Mouse (Mus musculus): ENCODE data around the gene Pcdh9.

Gene Pcdh9

DNA sequence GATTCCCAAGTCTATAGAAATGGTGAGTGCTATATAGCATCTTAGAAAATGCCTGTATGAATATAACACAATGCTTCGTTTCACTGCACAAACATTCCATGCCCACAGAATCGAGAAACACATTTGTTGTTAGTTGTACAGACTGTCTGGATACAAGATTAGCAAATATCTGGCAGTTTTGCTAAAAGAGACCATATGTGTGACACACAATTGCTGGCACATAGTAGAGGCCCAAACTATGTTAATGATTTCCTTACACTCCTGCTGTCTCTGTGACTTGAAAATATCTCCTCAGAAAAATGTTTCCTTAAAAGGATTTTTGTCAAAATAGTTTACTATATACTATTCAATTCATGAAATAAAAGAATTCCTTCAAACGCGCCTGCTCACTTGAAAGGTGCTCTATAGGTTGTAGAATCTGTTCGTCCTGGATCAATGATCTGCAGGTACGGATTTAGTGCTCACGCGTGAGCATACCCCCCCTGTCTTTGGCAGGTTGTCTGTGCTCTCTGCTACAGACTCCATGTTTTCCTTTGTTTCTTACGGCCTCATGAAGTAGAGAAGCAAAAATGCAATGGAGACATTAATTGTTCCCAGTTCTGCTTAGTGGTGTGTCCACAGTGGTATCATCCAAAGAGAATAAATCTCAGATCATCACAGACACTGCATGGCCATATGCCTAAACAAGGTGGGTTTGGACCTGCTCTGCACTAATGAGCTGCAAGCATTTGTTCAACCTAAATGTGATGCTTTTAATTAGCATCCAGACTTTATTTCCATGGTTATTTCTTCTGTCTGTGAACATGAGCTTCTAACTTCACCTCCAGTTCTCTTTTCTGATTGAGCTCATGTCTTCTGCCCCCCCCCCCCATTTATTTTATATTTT lies 707.6 kb downstream of the Pcdh9 start:
- DNase-seq (ENCODE audit: low spot score in 2 of 2) = no peak

DNA sequence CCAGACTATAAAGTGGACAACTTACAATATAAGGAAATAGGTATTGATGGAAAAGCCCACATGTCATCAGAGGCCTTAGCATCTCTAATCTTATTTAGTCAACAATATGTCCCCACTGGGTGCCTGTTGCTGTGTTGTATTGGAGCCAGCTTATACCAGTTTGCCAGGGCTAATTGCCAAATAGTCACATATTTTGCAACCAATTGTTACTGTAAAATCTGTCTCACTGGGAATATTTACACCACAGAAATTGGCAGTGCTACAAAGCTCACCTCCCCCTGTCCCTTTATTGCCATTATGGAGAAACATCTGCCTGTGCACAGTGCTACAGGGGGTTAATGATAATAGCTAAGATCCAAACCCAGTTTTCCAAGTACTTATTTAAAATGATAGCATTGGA lies 721.3 kb downstream of the Pcdh9 start:
- DNase-seq (ENCODE audit: low spot score in 2 of 2) = no peak

DNA sequence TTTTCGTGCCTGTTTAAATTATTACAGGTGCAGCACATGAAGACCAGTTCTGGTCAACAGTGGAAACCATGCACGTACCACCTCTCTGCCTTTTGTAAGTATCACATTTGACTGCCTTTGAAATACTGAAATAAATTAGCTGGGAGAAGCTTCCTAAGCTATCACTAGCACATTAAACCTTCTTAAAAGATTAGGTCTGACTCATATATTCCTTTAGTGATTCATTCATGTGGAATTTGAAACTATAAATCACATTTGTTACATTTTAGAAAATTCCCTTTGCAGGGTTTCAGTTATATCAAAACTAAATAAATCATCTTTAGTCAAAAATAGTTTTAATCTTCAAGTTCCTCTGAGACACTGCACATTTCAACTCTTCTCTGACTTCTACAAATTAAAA lies 722.1 kb downstream of the Pcdh9 start:
- no peak for DNase-seq (ENCODE audit: low spot score in 2 of 2)

DNA sequence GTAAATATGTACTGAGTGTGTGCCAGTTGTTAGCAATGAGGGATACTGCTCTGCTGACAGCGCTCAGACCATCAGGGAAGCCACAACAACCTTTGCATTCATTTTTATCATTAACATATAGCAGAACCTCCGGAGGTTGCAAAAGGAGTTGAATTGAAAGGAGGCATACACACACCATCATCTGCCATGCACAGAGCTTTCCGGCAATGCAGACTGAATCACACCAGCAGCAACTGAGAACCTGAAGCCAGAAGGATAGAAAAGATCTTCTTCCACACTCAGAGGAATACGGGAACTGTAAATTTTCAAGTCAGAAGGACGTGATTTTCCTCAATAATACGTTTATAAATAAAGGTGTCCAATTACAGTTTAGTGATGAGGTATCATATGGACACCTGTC lies 747.1 kb downstream of the Pcdh9 start:
- DNase-seq (ENCODE audit: low spot score in 2 of 2) = no peak

DNA sequence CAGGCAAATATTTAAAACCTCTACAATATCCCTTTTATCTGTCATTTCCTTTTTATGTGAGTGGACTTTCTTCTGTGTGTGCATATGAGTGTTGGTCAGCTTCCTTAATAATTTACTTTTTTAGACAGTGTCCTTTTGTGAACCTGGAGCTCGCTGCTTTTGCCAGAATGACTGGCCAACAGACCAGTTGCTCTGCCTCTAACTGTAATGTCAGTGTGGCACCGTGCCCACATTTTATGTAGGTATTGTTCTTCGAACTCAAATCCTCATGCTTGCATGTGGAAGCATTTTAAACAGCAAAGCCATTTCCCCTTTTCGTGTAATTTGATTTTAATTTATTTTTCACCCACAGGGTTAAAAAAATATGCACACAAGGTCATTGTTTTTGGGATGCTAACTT lies 748.4 kb downstream of the Pcdh9 start:
- DNase-seq (ENCODE audit: low spot score in 2 of 2) = no peak

DNA sequence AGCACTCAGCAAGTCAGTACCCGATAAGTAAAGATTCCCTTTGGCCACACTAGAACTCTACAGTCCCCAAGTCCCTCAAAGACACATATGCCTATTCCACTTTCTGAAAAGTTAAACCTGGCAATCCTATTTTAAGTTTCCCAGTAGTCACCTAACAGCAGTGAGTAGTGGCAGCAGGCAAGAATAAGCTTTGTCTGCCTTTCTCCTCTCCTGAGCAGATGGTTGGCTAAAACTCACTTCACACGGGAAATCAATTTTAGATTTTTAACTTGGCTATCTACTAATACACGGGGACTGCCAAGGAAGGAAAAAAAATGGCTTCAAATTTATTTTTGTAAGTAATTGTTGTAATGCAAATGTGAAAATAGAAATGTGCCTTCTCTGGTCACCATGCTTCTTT lies 763.5 kb downstream of the Pcdh9 start:
- DNase-seq (ENCODE audit: low spot score in 2 of 2) = no peak

DNA sequence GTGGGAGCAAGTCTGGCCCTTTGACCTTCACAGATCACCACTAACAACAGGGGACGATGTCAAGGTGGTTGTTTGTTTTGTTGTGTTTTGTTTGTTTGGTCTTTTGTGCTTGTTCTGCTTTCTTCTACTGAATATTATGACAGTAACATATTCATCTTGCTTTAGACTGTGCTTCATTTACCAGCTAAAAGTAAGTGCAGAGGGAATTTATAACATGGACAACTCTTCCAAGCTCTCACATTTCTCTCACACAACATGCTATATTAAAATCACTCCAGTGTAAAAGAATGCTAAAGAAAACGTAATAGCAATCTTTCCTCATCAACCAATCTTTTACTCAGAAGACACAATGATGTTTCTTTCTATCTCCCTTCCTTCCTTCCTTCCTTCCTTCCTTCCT lies 787.7 kb downstream of the Pcdh9 start:
- no peak for DNase-seq (ENCODE audit: low spot score in 2 of 2)

DNA sequence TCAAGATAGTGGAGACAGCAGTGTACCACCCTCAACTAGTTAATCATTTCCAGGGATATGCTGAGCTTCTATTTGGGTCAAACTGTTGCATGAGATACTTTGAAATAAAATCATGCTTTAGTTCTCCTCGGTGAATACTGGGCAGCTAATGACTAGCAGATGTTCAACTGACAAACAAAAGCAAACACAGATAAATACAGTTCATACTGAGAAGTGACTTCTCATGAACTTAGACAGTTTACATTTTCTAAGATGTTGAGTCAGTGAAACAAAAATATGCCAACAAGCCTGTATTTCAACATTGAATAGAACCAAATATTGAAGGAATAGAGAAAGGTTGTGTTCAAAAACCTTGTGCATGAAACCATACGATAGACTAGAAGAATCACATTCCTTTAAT lies 795.4 kb downstream of the Pcdh9 start:
- no peak for DNase-seq (ENCODE audit: low spot score in 2 of 2)

DNA sequence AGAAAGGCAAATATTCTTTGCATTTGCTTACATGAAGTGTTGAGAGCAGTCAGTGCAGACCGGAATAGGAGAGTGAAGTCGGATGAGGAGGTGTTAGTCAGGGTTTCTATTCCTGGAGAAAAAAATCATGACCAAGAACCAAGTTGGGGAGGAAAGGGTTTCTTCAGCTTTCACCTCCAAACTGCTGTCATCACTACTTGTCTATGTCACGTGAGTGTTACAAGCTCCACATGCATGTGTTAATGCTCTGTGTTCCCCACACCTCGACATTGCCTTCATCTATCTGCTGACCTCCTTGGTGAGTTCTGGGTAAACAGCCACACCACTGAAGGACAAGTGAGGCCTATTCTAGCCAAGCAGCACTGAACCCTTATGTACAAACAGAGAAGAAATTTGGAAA lies 797.7 kb downstream of the Pcdh9 start:
- no peak for DNase-seq (ENCODE audit: low spot score in 2 of 2)

DNA sequence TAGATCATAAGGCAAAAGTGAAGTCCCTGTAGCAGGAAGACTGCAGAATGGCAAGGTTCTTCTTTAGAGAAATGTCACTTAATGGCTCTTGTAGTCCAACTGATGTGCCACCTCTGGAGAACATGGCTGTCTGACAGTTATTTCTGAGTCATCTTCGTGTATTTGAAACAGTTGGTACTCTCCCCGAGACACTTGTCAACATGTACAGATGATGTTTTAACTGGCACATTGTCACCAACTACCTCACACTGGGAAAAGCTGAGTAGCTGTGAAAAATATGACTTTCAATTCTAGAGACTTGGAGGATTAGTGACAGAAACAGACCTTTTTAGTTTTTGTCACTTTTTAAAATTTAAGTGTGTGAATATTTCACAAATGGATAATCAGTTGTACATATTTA lies 804.8 kb downstream of the Pcdh9 start:
- DNase-seq (ENCODE audit: low spot score in 2 of 2) = no peak

DNA sequence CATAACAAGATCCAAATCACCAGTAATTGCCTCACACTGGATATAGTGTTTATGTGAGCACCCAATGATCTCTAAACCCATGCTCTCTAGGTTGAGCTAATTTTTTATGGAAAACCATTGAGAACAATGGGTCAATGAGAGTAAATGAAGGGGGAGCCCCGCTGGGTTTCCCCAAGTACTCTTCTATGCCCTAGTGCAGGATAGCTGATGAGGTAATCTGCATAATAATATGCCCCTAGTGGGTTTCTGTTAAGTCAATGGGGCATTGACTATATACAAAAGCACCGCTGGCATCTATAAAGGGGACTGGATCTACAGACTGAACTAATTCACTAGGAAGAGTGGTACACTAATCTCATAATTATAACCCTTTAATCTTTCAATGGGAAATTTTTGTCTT lies 807.3 kb downstream of the Pcdh9 start:
- no peak for DNase-seq (ENCODE audit: low spot score in 2 of 2)

DNA sequence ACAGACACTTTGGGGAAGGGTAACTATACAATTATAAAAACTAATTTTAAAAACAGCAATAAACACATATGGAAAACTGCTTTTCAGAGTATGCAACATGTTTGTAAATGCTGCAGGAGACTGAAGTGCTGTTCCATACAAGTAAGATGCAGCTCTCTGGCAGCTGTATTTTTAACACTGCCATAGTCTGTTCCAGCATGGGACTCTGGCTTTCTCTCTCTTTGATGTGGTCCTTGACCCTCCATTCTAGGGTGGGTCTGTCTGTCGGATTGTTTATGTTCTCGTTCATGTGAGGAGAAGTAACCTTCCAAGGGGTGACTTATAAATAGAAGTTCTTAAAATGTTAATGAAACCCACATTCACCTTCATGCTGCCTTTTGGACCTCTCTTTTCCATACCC lies 809.6 kb downstream of the Pcdh9 start:
- DNase-seq (ENCODE audit: low spot score in 2 of 2) = no peak

DNA sequence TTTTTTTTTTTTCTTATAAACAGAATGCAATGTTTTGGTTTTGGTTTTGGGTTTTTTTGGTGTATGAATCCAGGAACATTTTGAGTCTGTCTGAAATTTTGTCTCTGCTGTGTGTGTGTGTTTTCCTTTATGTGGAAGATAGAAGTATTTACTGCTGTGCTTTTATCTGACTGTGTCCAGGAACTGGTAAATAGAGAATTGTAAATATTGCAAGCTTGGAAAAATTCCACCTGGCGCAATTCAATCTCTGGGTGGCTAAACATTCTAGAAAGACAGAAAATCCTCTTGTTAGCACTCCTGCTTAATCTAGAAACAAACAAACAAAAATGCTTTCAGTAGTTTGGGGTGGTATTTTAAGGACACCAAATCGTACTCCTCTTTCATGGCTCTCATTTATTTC lies 814.7 kb downstream of the Pcdh9 start:
- no peak for DNase-seq (ENCODE audit: low spot score in 2 of 2)

DNA sequence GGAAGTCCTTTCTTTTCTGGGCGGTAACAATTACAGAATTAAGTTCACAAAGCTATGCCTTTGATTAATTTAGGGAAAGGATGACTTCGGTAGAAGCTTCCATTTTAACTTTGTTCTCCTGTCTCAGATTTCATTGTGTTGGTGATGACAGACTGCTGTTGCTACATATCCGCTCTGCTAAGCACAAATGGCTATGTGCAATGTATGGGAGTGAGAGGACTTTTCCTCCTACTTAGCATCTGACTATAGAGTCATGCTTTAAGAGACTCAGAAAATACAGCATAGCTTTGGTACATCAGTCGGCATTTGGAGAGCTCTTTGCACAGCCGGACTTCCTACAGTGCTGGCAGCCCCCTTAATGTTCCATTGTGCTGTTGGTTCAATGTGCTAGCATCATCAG lies 818.1 kb downstream of the Pcdh9 start:
- no peak for DNase-seq (ENCODE audit: low spot score in 2 of 2)

DNA sequence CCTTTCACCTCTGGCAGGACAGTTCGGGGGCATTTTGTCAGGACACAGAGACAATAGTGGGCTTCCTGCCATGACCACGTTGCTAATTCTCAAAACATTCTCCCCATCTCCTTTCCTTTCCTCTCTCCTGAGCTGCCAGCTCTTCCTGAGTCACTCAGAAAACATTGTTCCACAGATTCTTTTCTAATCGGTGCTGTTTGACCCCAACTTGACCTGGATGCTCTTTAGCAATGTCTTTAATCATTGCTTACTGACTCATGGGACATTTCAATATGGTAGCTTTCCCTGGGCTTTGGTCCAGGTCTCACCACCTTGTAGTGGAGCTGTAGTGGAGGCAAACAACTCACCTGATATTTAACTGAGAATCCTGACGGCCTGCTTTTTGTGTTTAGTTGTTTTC lies 820.3 kb downstream of the Pcdh9 start:
- no peak for DNase-seq (ENCODE audit: low spot score in 2 of 2)

DNA sequence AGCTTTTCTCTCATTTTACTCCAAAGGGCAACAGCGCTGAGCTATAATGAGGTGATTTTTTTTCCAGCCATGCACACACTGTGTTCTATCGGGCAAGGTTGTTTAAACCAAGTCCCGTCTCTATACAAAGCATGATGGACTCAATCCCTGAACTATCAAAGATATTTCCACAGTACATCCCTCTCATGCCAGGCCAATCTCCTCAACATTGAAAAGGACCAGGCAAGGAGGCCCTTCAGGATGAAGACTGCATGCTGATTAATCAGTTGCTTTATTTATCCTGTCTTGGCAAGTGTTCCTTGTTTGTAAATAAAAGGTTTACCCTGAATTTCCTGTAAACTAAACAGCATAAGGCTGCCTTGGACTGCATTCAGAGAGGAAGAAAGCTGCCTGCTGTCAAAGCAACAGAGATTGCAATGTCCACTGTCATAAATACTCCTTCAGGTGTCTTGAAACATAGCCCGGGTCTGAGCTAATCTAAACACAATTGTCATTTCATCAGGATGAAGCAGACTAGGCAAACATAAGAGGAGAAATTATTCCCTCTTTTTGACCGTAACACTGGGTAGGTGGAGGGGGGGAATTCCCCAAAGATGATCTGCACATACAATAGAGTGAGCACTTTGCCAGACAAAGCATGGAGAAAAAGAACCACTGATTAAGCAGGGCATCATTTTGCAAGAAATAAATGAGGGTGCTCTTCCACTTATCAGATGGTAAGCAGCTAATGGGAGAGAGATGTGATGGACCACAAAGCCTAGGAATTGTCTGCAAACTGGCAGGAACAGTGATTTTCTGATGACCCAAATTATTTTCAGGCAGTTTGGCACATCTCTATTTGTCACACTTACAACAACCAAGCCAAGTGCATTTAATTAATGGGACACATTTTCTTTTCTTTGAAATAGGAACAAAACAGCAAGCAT lies 822.8 kb downstream of the Pcdh9 start:
- no peak for DNase-seq (ENCODE audit: low spot score in 2 of 2)

DNA sequence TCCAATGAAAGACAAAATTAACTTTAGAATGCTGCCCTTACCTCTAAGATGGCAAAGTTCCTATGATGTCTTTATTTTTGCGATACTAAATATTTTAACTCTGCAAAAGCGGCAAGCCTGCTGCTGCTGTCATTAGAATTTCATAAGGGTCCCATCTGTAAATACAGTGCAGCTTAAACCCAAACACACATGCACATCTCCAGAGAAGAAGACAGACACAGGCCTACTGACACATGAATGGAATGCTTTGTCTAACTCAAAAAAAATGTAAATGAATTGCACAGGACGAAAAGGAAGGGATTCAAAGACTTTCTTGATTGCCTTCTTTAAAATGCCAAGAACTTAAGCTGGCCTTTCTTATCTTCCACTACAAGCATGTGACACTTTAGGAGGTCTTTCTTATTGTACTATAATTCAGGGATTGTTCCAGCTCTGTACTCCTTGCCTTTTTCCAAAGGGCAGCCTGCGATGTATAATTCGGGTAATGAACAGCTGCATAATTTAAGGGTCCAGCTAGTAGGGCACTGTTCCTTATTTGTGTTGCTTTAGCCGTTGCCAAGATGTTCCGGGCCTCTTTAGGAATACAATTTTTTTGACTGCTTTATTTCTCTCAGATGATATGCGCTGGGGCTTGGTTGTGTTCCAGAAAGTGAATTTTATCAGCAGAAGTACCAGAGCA lies 823.6 kb downstream of the Pcdh9 start:
- DNase-seq (ENCODE audit: low spot score in 2 of 2) = no peak

DNA sequence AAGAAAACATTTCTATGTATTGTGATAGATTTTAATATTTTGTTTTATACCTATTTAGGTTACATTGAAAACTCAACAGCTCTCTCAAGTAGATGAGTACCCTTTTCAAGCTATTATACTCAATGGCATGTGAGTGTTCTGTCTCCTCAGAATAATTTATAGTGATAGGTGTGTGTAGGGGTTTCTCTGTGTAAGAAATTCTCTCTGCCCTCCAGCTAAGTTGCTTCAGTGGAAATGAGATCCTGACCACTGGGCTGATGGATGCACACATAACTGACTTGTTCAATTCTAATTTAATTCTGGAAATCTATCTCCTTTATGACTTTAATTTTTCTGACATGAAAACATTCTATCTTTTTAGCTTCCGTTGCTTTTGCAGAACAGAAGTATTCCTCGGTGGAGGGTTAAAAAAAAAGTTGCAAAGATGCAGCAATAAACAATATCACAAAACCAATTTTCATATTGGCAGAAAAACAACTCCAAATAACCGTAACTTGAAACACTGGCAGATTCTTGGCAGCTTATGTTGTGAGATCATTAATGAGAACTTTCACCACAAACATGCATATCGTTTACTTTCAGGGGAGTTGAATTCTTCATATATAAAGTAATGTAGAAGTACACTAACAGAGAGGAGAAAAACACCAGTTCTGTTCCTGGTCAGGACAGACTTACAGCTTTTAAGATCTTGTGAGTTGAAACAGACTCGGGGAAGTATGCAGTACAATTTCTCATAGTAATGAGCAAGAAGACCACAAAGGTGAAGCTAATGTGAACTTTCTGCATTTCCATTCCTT lies 828.5 kb downstream of the Pcdh9 start:
- DNase-seq (ENCODE audit: low spot score in 2 of 2) = no peak

DNA sequence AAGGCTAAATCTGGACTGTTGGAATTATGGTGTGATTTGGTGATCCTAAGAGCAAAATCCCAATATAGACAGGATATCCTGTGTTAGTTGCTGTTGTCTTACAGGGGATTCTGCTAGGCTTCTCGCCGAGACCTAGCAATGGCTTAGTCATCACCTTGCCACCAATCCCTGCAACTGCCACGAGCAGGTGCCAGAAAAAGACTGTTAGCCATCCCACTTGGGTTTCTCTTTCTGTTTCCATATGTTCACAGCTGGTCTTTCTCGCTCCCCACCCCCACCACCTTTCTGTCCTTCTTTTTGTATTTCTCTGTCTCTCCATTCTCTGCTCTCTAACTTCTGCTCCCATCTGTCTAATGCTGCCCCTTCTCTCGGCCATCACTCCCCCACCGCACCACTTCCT lies 831.7 kb downstream of the Pcdh9 start:
- DNase-seq (ENCODE audit: low spot score in 2 of 2) = no peak

DNA sequence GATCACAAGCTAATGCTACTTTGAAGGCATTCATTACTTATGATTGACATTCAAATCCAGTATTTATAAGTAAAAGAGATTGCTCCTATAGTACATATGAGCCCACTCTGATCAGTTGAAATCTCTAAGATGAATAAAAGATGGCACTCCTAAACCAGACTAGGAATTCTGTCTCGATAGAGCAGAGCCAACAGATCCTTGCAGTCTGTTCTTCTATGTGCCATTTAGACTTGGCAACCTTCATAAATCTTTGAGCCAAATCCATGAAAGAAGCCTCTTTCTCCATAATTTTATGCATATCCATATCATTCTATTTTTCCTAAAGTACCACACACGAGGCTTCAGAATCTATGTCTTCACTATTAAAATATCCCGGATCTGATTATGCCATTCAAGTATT lies 834.5 kb downstream of the Pcdh9 start:
- DNase-seq (ENCODE audit: low spot score in 2 of 2) = no peak

DNA sequence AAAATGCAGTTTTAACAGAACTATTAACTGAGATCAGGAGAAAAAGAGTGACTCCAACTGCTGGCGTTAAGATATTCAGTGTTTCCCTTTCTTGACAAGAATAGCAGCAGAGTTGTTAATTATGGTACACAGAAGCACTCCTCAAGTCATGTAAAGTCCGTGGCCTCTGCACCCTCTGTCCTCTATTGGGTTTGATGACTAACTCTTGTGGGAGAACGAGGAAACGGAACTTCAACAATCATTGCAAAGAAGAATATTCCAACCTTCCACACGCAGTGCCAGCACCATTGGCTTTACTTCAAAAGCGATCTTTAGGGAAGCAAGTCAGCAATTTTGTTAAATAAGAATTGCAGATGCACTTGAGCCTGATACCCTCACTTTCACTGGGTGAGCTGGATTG lies 849.9 kb downstream of the Pcdh9 start:
- no peak for DNase-seq (ENCODE audit: low spot score in 2 of 2)
